Mouse (Mus musculus): Measurements from ENCODE around the gene Adm.

DNA sequence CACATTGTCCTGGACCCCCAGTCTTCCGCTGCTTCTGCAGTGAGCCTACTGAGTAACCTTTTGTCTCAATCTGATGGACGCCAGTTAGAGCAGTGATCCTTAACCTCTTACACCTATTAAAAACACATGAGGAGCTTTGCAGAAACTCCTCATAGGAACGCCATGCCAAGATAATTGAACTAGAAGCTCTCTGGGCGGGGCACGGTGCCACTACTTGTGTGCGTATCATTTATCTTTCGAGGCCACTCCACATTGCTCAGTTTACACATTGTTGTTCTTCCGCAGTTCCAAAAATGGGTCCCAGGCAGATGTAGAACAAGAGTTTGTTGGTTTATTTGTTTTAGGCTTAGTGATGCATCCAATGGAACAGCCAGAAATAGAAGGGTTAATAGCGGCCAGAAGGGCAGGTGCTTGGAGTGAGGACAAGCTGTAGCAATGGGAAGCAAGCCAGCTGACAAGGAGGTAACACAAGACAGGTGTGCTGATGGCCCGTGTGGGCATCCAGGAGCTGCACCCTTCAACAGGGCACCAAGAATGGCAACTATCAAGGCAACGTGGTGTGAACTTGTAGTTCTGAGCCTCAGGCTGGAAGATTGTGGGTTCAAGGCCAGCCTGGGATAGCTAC lies 11.9 kb downstream of the Adm start:
- TF ChIP-seq POLR2A (IDR thresholded peaks at IDR 0.05; ENCODE audit: extremely low read depth, insufficient read depth, low read length) (no peak), CTCF (IDR thresholded peaks at IDR 0.05; ENCODE audit: extremely low read depth, insufficient read depth, low read length) (no peak)

Data from cortical plate, adult 2 months (tissue).